Mouse (Mus musculus): ENCODE results near the gene Fntb.

Fntb gene

GRCm38 (mm10) chr12:76961052-76961931 is 195.9 kb downstream of the Fntb start:
- peak; percentile 26 for DNase-seq (ENCODE audit: low spot score)

GRCm38 (mm10) chr12:76961932-76962891 is 196.8 kb downstream of the Fntb start, which contains the start of gene Max:
Gene Max, minus strand, starts transcription at chr12:76962201.
- DNase-seq (ENCODE audit: low spot score) = peak; percentile 99

- DNase-seq (ENCODE audit: low spot score) = no peak
Measured at GRCm38 (mm10) chr12:76965089-76965488, 199.7 kb downstream of the Fntb start.

GRCm38 (mm10) chr12:76965876-76966275 is 200.5 kb downstream of the Fntb start:
- no peak for DNase-seq (ENCODE audit: low spot score)
